Mouse (Mus musculus) liver (tissue): ENCODE results near the gene Nrd1.
A peak's percentile ranks its signal among the peaks of the same experiment; 100 is the strongest.

Source experiments
- DNase-seq: peaks from one replicate; pipeline ENCODE4 v3.0.0-alpha.2; 2020; ENCODE audit warnings: mixed read lengths

The Nrd1 gene

GRCm38 (mm10) chr4:108999999-109000950 is at the start of gene Nrd1:
Gene Nrd1 (plus strand): TSS chr4:109000655.
- peak; percentile 99 for DNase-seq

GRCm38 (mm10) chr4:108951663-108952062 is 48.8 kb upstream of the Nrd1 start:
- no peak for DNase-seq

GRCm38 (mm10) chr4:108959696-108960095 is 40.8 kb upstream of the Nrd1 start:
- DNase-seq: no peak

GRCm38 (mm10) chr4:108960619-108961460 is 39.6 kb upstream of the Nrd1 start:
- DNase-seq: peak; percentile 77

GRCm38 (mm10) chr4:108963017-108963416 is 37.4 kb upstream of the Nrd1 start:
- DNase-seq: no peak

GRCm38 (mm10) chr4:108969517-108969916 is 30.9 kb upstream of the Nrd1 start:
- DNase-seq: no peak

- DNase-seq: no peak
These were observed 29.4 kb upstream of the Nrd1 start for GRCm38 (mm10) chr4:108971054-108971453.

- DNase-seq: peak; percentile 59
These were observed 23.9 kb upstream of the Nrd1 start for GRCm38 (mm10) chr4:108976458-108977071.

- no peak for DNase-seq
These were observed 13.5 kb upstream of the Nrd1 start for GRCm38 (mm10) chr4:108986833-108987472.

- no peak for DNase-seq
These were observed 13.0 kb upstream of the Nrd1 start for GRCm38 (mm10) chr4:108987473-108987842.

GRCm38 (mm10) chr4:108989430-108989829 is 11.0 kb upstream of the Nrd1 start:
- no peak for DNase-seq

- DNase-seq: peak; percentile 68
These were observed 10.4 kb upstream of the Nrd1 start for GRCm38 (mm10) chr4:108990032-108990431.

GRCm38 (mm10) chr4:108990571-108990970 is 9.9 kb upstream of the Nrd1 start:
- no peak for DNase-seq

- DNase-seq: no peak
These were observed 8.6 kb upstream of the Nrd1 start for GRCm38 (mm10) chr4:108991811-108992210.

- DNase-seq: no peak
These were observed 7.5 kb upstream of the Nrd1 start for GRCm38 (mm10) chr4:108992978-108993377.

- peak; percentile 53 for DNase-seq
These were observed 506 bp downstream of the Nrd1 start for GRCm38 (mm10) chr4:109000961-109001360.

GRCm38 (mm10) chr4:109008046-109008445 is 7.6 kb downstream of the Nrd1 start:
- no peak for DNase-seq

GRCm38 (mm10) chr4:109014091-109014490 is 13.6 kb downstream of the Nrd1 start:
- no peak for DNase-seq

GRCm38 (mm10) chr4:109017441-109017840 is 17.0 kb downstream of the Nrd1 start:
- no peak for DNase-seq

GRCm38 (mm10) chr4:109019301-109019700 is 18.8 kb downstream of the Nrd1 start:
- DNase-seq: no peak

- DNase-seq: no peak
These were observed 21.5 kb downstream of the Nrd1 start for GRCm38 (mm10) chr4:109021976-109022375.

GRCm38 (mm10) chr4:109025061-109025460 is 24.6 kb downstream of the Nrd1 start:
- no peak for DNase-seq

GRCm38 (mm10) chr4:109026543-109026942 is 26.1 kb downstream of the Nrd1 start:
- DNase-seq: no peak
